Mouse (Mus musculus) ES-CJ7 (cell line): ENCODE results near the gene Olfr395.
"Not testable (repeated sequence)": the region's sequence is repeated elsewhere in the genome, so short reads cannot be mapped to it uniquely, and the experiment has no call there.

Experiments
- DNase-seq: peaks from one replicate; pipeline ENCODE4 v3.0.0; 2011; ENCODE audit warnings: low read depth, low spot score

Olfr395 gene

GRCm38 (mm10) chr11:73909199-73909598, at the start of gene Olfr395:
Gene Olfr395, minus strand, starts transcription at chr11:73909299.
- not testable (repeated sequence) for DNase-seq

GRCm38 (mm10) chr11:73936377-73936776, 27.3 kb upstream of the Olfr395 start, which contains the start of gene Olfr23:
Gene Olfr23, plus strand, starts transcription at chr11:73936677.
- DNase-seq, result no peak

GRCm38 (mm10) chr11:73890671-73891070, 18.4 kb downstream of the Olfr395 start, which contains the start of gene Olfr394:
Gene Olfr394, minus strand, starts transcription at chr11:73890771.
- DNase-seq, result no peak
